Mouse (Mus musculus): ENCODE measurements around the gene Cadm2.

The Cadm2 gene

GRCm38 (mm10) chr16:67620826-67621505 is at the start of gene Cadm2:
Gene Cadm2, minus strand, starts transcription at chr16:67620908.
- peak; percentile 77 for DNase-seq (ENCODE audit: low read depth, low spot score)

GRCm38 (mm10) chr16:67646930-67647329 is 26.2 kb upstream of the Cadm2 start:
- no peak for DNase-seq (ENCODE audit: low read depth, low spot score)

- no peak for DNase-seq (ENCODE audit: low read depth, low spot score)
Measured at GRCm38 (mm10) chr16:67643651-67644050, 22.9 kb upstream of the Cadm2 start.

GRCm38 (mm10) chr16:67619906-67620781 is 564 bp downstream of the Cadm2 start:
- DNase-seq (ENCODE audit: low read depth, low spot score): no peak

GRCm38 (mm10) chr16:67619416-67619815 is 1.3 kb downstream of the Cadm2 start:
- DNase-seq (ENCODE audit: low read depth, low spot score): no peak

GRCm38 (mm10) chr16:67618817-67619216 is 1.9 kb downstream of the Cadm2 start:
- no peak for DNase-seq (ENCODE audit: low read depth, low spot score)

- no peak for DNase-seq (ENCODE audit: low read depth, low spot score)
Measured at GRCm38 (mm10) chr16:67617811-67618210, 2.9 kb downstream of the Cadm2 start.

- no peak for DNase-seq (ENCODE audit: low read depth, low spot score)
Measured at GRCm38 (mm10) chr16:67617256-67617655, 3.5 kb downstream of the Cadm2 start.

GRCm38 (mm10) chr16:67613876-67614275 is 6.8 kb downstream of the Cadm2 start:
- no peak for DNase-seq (ENCODE audit: low read depth, low spot score)

GRCm38 (mm10) chr16:67610904-67611681 is 9.6 kb downstream of the Cadm2 start:
- no peak for DNase-seq (ENCODE audit: low read depth, low spot score)

- DNase-seq (ENCODE audit: low read depth, low spot score): no peak
Measured at GRCm38 (mm10) chr16:67609116-67609515, 11.6 kb downstream of the Cadm2 start.

GRCm38 (mm10) chr16:67608499-67608898 is 12.2 kb downstream of the Cadm2 start:
- no peak for DNase-seq (ENCODE audit: low read depth, low spot score)

- no peak for DNase-seq (ENCODE audit: low read depth, low spot score)
Measured at GRCm38 (mm10) chr16:67605661-67606060, 15.0 kb downstream of the Cadm2 start.

GRCm38 (mm10) chr16:67599981-67600380 is 20.7 kb downstream of the Cadm2 start:
- DNase-seq (ENCODE audit: low read depth, low spot score): no peak

GRCm38 (mm10) chr16:67598841-67599240 is 21.9 kb downstream of the Cadm2 start:
- DNase-seq (ENCODE audit: low read depth, low spot score): no peak

- DNase-seq (ENCODE audit: low read depth, low spot score): no peak
Measured at GRCm38 (mm10) chr16:67591015-67591414, 29.7 kb downstream of the Cadm2 start.

GRCm38 (mm10) chr16:67578842-67579517 is 41.7 kb downstream of the Cadm2 start:
- no peak for DNase-seq (ENCODE audit: low read depth, low spot score)

GRCm38 (mm10) chr16:67575557-67575956 is 45.2 kb downstream of the Cadm2 start:
- no peak for DNase-seq (ENCODE audit: low read depth, low spot score)

- DNase-seq (ENCODE audit: low read depth, low spot score): no peak
Measured at GRCm38 (mm10) chr16:67526992-67527391, 93.7 kb downstream of the Cadm2 start.

- DNase-seq (ENCODE audit: low read depth, low spot score): no peak
Measured at GRCm38 (mm10) chr16:67524878-67525277, 95.8 kb downstream of the Cadm2 start.

GRCm38 (mm10) chr16:67518311-67518710 is 102.4 kb downstream of the Cadm2 start:
- no peak for DNase-seq (ENCODE audit: low read depth, low spot score)

Measured in WW6 (cell line).